27 mouse cellular contexts compared by ENCODE assay signal in the genomic region with DNA sequence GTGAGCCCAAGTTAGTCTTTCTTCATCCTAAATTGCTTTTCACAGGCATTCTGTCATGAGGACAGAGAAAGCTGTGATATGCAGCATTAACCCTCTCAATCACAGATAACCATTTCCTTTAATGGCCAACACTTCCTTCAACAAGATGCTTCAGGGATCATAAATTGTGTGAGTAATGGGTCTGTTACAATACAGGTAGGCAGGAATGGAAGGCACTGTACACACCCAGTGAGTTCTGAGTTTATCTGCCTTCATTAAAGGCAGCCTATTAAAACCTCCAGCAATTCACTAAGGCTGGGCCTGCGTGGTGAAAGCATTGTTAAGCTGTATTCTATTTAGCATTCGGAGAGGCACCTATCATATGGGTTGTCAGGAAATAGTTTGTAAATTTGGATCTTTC.
A peak's percentile ranks its signal among the peaks of the same experiment; 100 is the strongest.
DNase-seq lines count a peak whose midpoint lies in the region; ATAC-seq lines count a peak whose summit lies in the region.
"Had no signal": no experiment of that assay in that cellular context is flagged by ENCODE, and none has a peak within 500 bp of the region (broad histone marks: within the 10 kb centered on the region; RNA-seq: fewer than 3 reads in every experiment).

No protein-coding gene starts in this region.

- no peak overlapping the region for H3K27ac ChIP-seq in heart, embryonic 10.5 days
- no peak overlapping the region for H3K27ac ChIP-seq in kidney, embryonic 15.5 days
- no peak overlapping the region for H3K27ac ChIP-seq in neural tube, embryonic 14.5 days (ENCODE audit: low read depth, low read length)
- H3K27ac ChIP-seq in neural tube, embryonic 15.5 days (replicated peaks) = no peak overlapping the region
- H3K27ac ChIP-seq: embryonic facial prominence, embryonic 13.5 days; embryonic facial prominence, embryonic 15.5 days; forebrain, embryonic 10.5 days; forebrain, embryonic 12.5 days had no signal

- peak; percentile 69; the same call in 1 of the 2 replicates for ATAC-seq in kidney, embryonic 15.5 days (replicated peaks; ENCODE audit: low FRiP score)
- peak; percentile 61 for ATAC-seq in neural tube, embryonic 14.5 days (ENCODE audit: low read depth)
- ATAC-seq in neural tube, embryonic 15.5 days (ENCODE audit: low FRiP score) = no peak
- ATAC-seq: CD4-positive, CD25-positive, alpha-beta regulatory T cell, adult 4 months; forebrain, embryonic 14.5 days; forebrain, embryonic 16.5 days had no signal

- no peaks in the 10 kb centered on the region for H3K36me3 ChIP-seq in heart, embryonic 10.5 days
- H3K36me3 ChIP-seq in kidney, embryonic 15.5 days = no peaks in the 10 kb centered on the region
- no peaks in the 10 kb centered on the region for H3K36me3 ChIP-seq in neural tube, embryonic 14.5 days (ENCODE audit: control insufficient read depth, insufficient read depth, low read length)
- no peaks in the 10 kb centered on the region for H3K36me3 ChIP-seq in neural tube, embryonic 15.5 days
- H3K36me3 ChIP-seq: embryonic facial prominence, embryonic 13.5 days; embryonic facial prominence, embryonic 15.5 days; forebrain, embryonic 10.5 days; forebrain, embryonic 12.5 days; G1E had no signal

- H3K9me3 ChIP-seq in heart, embryonic 10.5 days = no peaks in the 10 kb centered on the region
- no peaks in the 10 kb centered on the region for H3K9me3 ChIP-seq in kidney, embryonic 15.5 days (replicated peaks)
- H3K9me3 ChIP-seq in neural tube, embryonic 14.5 days (ENCODE audit: control insufficient read depth, low read length) = no peaks in the 10 kb centered on the region
- H3K9me3 ChIP-seq in neural tube, embryonic 15.5 days (replicated peaks) = no peaks in the 10 kb centered on the region
- H3K9me3 ChIP-seq: embryonic facial prominence, embryonic 13.5 days; embryonic facial prominence, embryonic 15.5 days; forebrain, embryonic 10.5 days; forebrain, embryonic 12.5 days; G1E had no signal

- DNase-seq in heart, adult 11 months = peak; percentile 4
- DNase-seq in heart, embryonic 10.5 days (ENCODE audit: low spot score) = no peak
- DNase-seq in kidney, postnatal 36 days = no peak
- DNase-seq: adrenal gland, adult 2 months; adrenal gland, postnatal 10 days; adrenal gland, postnatal 25 days; B cell, adult 2 months; cerebellum, adult 11 months; cerebellum, adult 18-20 months; cerebellum, adult 8-10 months; cerebellum, adult 9-11 months; cerebellum, postnatal 14 days; cerebellum, postnatal 36 days; embryo, embryonic 11 days had no signal

- no peak overlapping the region for H3K4me2 ChIP-seq in kidney, embryonic 15.5 days
- no peak overlapping the region for H3K4me2 ChIP-seq in neural tube, embryonic 14.5 days (ENCODE audit: low read depth, low read length)
- no peak overlapping the region for H3K4me2 ChIP-seq in neural tube, embryonic 15.5 days
- H3K4me2 ChIP-seq: embryonic facial prominence, embryonic 13.5 days; embryonic facial prominence, embryonic 15.5 days; forebrain, embryonic 12.5 days had no signal

- H3K4me3 ChIP-seq in heart, embryonic 10.5 days = no peak overlapping the region
- H3K4me3 ChIP-seq in kidney, embryonic 15.5 days (replicated peaks) = no peak overlapping the region
- no peak overlapping the region for H3K4me3 ChIP-seq in neural tube, embryonic 14.5 days (ENCODE audit: low read depth, low read length)
- no peak overlapping the region for H3K4me3 ChIP-seq in neural tube, embryonic 15.5 days (replicated peaks)
- H3K4me3 ChIP-seq: embryonic facial prominence, embryonic 13.5 days; embryonic facial prominence, embryonic 15.5 days; erythroblast, embryonic 14.5 days; forebrain, embryonic 10.5 days; forebrain, embryonic 12.5 days had no signal

- H3K9ac ChIP-seq in kidney, embryonic 15.5 days = no peak overlapping the region
- H3K9ac ChIP-seq in neural tube, embryonic 14.5 days (replicated peaks; ENCODE audit: low read depth, low read length) = no peak overlapping the region
- H3K9ac ChIP-seq in neural tube, embryonic 15.5 days (replicated peaks) = no peak overlapping the region
- H3K9ac ChIP-seq: embryonic facial prominence, embryonic 13.5 days; embryonic facial prominence, embryonic 15.5 days; forebrain, embryonic 12.5 days had no signal

- no peaks in the 10 kb centered on the region for H3K4me1 ChIP-seq in heart, embryonic 10.5 days
- H3K4me1 ChIP-seq in kidney, embryonic 15.5 days = no peaks in the 10 kb centered on the region
- H3K4me1 ChIP-seq in neural tube, embryonic 14.5 days (ENCODE audit: control insufficient read depth, insufficient read depth, low read length) = no peaks in the 10 kb centered on the region
- no peaks in the 10 kb centered on the region for H3K4me1 ChIP-seq in neural tube, embryonic 15.5 days
- H3K4me1 ChIP-seq: embryonic facial prominence, embryonic 13.5 days; embryonic facial prominence, embryonic 15.5 days; forebrain, embryonic 10.5 days; forebrain, embryonic 12.5 days had no signal

- WGBS in heart, embryonic 10.5 days = 78% methylated on average over 2 of the region's 2 CpGs
- WGBS in kidney, embryonic 15.5 days = 69% methylated on average over 2 of the region's 2 CpGs
- WGBS in neural tube, embryonic 14.5 days = 62% methylated on average over 2 of the region's 2 CpGs
- 73% methylated on average over 2 of the region's 2 CpGs for WGBS in neural tube, embryonic 15.5 days

- H3K27me3 ChIP-seq in heart, embryonic 10.5 days (ENCODE audit: insufficient read depth, poor library complexity, severe bottlenecking) = no peaks in the 10 kb centered on the region
- H3K27me3 ChIP-seq in kidney, embryonic 15.5 days = no peaks in the 10 kb centered on the region
- H3K27me3 ChIP-seq in neural tube, embryonic 14.5 days (ENCODE audit: control insufficient read depth, insufficient read depth, low read length) = no peaks in the 10 kb centered on the region
- H3K27me3 ChIP-seq in neural tube, embryonic 15.5 days (replicated peaks) = no peaks in the 10 kb centered on the region
- H3K27me3 ChIP-seq: CH12.LX; embryonic facial prominence, embryonic 13.5 days; embryonic facial prominence, embryonic 15.5 days; forebrain, embryonic 12.5 days had no signal
